Mouse (Mus musculus) B cell, adult 2 months (primary cell): ENCODE results near the gene Stk24.
A peak's percentile ranks its signal among the peaks of the same experiment; 100 is the strongest.

Experiments
- DNase-seq, 2 experiments: peaks; one replicate each; pipeline ENCODE4 v3.0.0; 2022

The Stk24 gene

DNA sequence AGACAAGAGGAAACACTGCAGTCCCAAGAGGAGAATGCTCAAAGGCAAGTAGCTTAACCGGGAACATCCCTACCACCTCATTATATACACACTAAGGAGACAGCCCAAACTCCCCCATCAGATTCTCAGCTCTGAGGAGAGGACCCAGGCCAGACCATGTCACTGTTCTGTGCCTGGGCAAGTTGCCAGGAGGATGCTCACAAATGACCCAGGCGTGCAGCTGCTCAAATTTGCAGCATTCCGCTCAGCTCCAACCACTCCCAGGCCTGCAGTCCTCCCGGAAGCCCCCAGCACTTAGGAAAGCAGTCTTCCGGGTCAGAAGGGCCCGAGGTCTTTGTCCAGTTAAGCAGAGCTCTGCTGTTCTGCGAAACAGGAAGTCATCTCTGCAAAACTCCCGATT, 31.6 kb downstream of the Stk24 start:
- peak in 1 of 2 experiments; percentile 8 for DNase-seq

GRCm38 (mm10) chr14:121347134-121347533, 32.7 kb downstream of the Stk24 start:
- no peak for DNase-seq

- peak in 1 of 2 experiments; percentile 9 for DNase-seq
Observed at GRCm38 (mm10) chr14:121346654-121347053, 33.2 kb downstream of the Stk24 start.

DNA sequence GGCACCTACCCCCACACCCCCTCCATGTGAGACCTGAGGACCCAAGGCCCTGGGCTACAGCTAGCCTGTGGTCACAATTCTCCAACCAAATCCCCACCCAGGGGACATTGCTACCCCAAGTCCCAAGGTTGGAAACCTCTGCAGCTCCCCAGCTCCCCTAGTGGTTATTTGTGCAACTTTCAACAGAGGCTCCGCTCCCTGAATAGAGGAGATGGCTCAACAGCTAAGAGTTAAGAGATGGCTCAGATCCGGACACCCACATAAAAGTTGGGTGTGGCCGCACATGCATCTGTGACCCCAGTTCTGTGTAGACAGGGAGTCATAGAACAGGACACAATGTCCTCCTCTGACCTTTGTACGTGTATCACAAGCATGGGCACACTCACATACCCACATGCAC, 33.8 kb downstream of the Stk24 start:
- peak; percentile 56 to 57 for DNase-seq

- peak in 1 of 2 experiments; percentile 10 for DNase-seq
Observed at GRCm38 (mm10) chr14:121344928-121345327, 34.9 kb downstream of the Stk24 start.

DNA sequence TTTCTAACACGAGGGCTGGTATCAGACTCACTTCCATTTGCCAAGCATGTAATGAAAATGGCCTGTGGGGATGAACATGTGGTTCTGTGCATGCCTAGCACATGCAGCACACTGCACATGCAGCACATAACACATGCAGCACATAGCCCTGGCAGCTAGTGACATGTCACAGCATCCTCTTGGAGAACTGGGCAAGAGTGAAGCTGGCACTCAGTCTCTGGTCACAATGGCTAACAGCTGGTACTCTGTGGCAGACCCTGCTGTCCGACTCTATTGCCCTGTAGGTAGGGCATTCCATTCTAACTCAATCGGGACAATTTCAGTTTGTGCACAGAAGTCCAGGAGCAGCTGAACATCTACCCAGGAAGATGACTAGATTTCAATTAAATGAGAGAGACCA, 36.9 kb downstream of the Stk24 start:
- no peak for DNase-seq

DNA sequence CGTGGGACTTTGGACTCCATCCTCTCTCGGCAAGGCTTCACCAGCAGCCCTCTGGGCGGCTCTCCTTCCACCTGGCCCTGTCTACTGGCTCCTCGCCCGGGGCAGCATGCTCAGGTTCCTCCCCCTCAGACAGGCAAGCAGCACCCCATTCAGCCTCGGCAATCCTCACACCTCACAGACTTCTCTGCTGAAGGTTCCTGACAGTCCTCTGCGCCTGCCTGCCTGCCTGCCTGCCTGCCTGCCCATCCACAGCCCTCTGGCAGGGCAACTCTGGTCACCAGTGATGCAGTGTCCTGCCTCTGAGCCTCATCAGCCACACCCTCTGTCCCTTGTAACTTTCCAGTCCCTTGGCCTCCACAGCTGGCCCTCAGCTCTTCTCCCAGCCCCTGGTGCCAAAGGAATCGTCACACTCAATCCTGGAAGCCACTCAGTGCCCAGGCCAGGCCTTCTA, 39.8 kb downstream of the Stk24 start:
- no peak for DNase-seq

DNA sequence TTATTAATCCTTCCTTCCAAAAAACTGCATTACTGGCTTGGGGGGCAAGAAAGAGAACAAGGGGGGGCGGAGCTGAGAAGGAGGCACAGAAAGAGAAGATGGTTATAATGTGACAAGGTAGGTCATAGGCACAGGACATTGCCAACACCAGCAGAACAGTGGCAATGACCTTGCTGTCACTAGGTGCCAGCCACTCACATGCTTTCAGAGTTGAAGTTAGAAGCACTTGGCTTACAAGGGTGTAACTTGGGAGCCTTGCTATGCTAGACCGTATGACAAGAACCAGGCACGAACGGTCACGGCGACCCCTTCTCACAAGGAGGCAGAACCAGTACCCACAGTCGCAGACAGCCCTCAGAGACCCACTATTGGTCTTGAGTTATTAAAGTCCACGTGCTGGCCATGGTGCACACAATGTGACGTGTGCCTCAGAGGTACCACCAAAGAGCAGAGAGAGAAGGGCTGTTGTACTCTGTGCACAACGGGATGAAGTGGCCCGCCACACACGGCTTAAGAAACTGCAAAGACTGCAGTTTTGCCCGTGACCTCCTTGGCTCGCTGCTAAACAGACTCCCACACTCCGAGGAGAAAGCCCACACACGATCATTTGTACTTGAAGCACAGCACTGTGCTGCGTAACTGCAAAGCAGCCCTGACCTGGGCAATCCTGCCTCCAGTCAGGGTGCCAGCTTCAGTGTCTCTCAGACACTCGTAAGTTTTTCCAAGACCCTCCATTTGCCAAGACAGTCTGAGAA, 40.8 kb downstream of the Stk24 start:
- no peak for DNase-seq

- DNase-seq, result no peak
Observed at GRCm38 (mm10) chr14:121330090-121330408, 49.8 kb downstream of the Stk24 start.

- DNase-seq, result no peak
Observed at GRCm38 (mm10) chr14:121329401-121330089, 50.3 kb downstream of the Stk24 start.

DNA sequence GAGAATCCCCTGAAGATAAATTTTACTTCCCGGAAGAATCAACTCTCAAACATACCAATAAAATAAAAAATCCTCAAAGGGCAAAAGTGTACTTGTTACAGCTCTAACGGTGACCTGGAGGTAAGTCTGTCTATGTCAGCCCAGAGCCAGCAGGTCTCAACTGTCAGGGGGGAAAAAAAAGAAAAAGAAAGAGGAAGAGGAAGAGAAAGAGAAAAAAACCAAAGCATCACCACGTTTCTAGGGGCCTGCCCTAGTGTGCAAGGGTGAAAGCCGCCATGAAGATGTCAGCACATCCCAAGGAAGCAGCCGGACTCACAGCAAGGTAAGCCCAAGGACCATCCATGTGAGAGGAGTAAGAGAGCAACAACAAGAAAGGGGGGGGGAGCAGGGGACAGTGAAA, 50.9 kb downstream of the Stk24 start:
- DNase-seq, result no peak

DNA sequence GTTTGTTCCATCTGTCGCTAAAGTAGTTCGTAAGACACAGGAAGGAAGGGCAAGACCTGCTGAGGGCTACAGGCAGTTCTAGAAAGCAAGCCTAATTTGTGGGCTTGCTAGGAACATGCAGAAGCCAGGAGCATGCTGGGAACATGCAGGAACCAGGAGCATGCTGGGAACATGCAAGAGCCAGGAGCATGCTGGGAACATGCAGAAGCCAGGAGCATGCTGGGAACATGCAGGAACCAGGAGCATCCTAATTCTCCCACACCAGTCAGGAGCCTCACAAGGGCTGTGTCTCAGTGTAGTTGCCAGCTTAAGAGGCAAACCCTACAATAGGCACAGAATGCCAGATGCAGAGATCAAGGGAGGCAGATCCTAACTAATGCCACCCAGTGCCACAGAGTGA, 53.4 kb downstream of the Stk24 start:
- no peak for DNase-seq

GRCm38 (mm10) chr14:121324521-121325330, 55.1 kb downstream of the Stk24 start:
- DNase-seq, result peak; percentile 70 to 75

DNA sequence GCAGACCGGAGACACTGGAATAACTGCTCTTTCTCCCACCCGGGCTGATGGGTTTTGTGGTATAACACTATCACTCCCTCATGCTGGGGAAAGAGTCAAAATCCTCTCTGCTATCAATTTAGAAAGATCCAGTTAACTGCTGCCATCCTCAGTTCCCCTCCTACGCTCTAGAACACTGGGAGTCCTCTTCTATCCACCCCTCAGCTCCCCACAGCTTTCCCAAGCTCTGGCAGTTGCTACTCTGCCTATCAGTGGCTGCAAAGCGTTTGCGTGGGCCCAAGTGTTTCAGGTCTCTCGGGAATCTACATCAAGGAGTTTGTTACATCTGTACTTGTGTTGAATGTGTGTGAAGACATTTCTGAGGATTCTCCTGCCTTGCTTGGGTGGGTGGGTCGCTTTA, 57.2 kb downstream of the Stk24 start:
- DNase-seq, result no peak

- no peak for DNase-seq
Observed at GRCm38 (mm10) chr14:121322150-121322549, 57.7 kb downstream of the Stk24 start.

DNA sequence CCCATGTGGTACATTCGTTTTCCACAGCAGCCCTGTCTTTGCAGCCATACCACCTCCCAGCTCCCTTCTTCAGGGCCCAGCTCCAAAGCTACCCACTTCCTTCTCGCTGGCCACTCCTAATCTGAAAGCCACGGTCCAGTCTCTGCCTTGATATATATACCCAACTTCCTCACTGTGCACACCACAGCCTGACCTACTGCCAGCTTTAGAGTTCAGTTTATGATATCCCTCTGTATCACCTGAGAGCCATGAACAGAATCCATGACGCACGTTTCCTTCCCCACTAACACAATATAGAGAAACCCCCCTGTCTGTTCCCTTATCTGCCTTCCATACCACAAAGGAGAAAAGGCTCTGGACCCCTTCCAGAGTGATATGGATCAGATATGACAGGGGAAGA, 61.4 kb downstream of the Stk24 start:
- no peak for DNase-seq

DNA sequence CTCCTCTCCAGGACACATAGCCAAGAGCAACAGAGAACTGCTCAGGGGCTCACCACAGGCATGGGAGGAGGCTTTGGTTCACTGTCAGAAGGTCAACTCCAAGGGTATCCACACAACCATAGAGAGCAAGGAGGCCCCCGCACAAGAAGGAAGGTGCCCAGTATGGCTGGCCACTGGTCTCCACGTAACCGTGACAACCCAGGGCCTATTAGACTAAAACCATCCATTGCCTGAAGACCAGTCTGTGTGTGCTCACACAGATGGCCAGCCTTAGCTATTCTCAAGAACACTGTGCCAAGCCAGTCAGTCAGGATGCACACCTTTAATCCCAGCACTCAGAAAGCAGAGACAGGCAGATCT, 62.5 kb downstream of the Stk24 start:
- no peak for DNase-seq

DNA sequence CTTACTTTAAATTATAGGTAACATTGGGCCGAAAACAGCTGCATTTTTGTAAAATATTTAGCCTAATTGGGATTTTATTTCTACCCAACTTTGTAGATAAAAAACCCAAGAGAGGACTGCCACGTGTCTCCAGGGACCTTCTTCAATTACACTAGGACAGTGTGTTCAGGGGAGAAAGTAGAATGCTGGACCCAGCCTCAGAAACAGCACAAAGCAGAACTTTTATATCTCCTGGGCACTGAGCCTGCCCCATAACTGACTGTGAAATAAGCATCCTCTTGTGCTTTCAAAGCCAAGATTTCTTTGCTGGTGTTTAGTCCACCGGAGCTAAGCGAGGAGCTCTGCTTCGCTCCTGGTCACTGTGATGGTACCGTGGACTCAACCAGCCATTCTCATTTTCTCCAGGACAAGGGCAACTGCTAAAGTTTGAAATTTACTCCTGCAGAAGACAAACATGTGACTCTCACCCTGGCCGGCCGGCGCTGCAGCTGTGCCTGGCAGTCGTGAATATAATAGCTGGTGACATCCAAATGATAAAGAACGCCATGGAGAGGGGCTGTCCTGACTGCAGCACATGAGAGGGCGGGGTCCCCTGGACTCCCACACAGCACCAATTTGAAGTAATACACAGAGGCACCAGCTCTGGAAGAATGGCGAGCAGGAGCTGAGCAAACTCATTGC, 63.0 kb downstream of the Stk24 start:
- DNase-seq, result no peak

GRCm38 (mm10) chr14:121316136-121316535, 63.7 kb downstream of the Stk24 start:
- DNase-seq, result no peak

DNA sequence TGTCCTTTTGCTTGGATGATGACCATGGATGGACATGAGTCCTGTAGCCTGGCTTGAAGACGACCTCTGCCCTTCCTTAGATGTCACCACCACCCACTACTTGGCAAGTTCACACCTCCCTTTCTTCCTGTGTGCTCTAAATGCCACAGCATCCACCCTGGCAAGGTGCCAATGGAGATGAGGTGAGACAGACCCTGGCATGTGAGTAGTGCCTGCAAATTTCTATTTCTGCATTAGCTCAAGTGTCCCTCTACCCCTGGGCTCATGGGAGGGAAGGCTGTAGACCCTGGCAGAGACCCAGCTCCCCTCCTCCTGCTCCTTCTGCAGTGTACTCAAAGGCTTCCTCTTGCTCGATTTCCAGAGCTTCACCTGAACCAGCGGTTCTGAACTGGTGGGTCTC, 64.9 kb downstream of the Stk24 start:
- DNase-seq, result no peak

DNA sequence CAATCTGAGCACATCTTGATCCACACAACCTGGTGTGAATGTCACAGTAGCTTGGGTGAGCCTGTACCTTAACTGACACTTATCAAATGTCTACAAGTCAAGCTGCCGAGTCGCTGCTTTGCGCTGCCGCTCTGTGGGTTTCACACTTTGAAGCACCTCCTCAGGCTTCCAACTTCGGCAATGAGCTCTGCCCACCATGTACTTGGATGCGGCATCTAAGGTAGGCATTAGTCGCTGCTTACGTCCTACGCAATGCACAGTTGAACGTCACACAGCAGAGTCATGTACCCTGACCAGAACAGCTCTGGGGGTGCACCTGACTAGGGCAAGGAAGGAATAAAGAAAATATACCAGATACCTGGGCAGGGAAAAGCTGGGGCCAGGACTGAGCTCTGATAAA, 66.5 kb downstream of the Stk24 start:
- no peak for DNase-seq

GRCm38 (mm10) chr14:121311083-121311482, 68.7 kb downstream of the Stk24 start:
- no peak for DNase-seq
